Mouse (Mus musculus) spleen, adult 2 months (tissue): ENCODE results near the gene Rabep2.

Experiments
- CTCF ChIP-seq: fragments of 200-500 bp; IDR thresholded peaks from 2 replicates; pipeline ENCODE4 v1.5.1; 2011; ENCODE audit warnings: mild to moderate bottlenecking, inconsistent platforms; ENCODE audit not compliant: insufficient read depth, insufficient read length, insufficient replicate concordance; ENCODE audit errors: extremely low read depth
- POLR2A ChIP-seq: fragments of 200-500 bp; IDR thresholded peaks from 2 replicates; pipeline ENCODE4 v1.6.1; 2011; ENCODE audit warnings: low read depth, low read length, inconsistent platforms

DNA sequence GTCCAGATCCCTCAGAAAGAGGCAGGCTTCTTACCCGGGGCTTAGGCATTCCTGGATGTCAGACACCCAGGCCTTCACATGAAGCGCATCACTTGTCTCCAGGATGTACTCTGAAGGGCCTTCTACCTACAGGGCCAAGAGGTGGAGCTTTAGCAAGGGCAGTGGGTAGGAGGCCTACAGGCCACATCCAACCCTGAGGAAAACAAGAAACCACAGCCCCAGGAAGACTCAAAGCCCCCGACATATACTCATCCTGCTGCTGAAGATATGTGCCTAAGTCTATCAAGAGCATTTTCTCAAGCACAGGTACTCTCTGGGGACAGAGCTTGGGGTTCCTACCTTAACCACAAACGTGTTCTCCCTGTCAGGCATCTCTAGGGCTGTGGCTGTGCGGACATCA lies 42.8 kb downstream of the Rabep2 start:
- TF ChIP-seq POLR2A (no peak), CTCF (no peak)
